In genomic region chr7:72574316-72574715, GRCm38 (mm10) we compare ENCODE assay signal across 25 mouse cellular contexts.
DNase-seq lines count a peak whose midpoint lies in the region; ATAC-seq and TF ChIP-seq lines count a peak whose summit lies in the region.
"Had no signal": no experiment of that assay in that cellular context is flagged by ENCODE, and none has a peak within 500 bp of the region (broad histone marks: within the 10 kb centered on the region; RNA-seq: fewer than 3 reads in every experiment).

No protein-coding gene starts in this region.

- H3K27ac ChIP-seq in forebrain, embryonic 14.5 days (ENCODE audit: low read depth, low read length) = no peak overlapping the region
- H3K27ac ChIP-seq in forebrain, embryonic 12.5 days = no peak overlapping the region
- no peak overlapping the region for H3K27ac ChIP-seq in liver, postnatal 0 days (ENCODE audit: low read depth)
- H3K27ac ChIP-seq in intestine, postnatal 0 days (ENCODE audit: low read depth, low read length) = no peak overlapping the region
- H3K27ac ChIP-seq: embryonic facial prominence, embryonic 12.5 days; gastrocnemius, adult 2 months; heart, embryonic 10.5 days; heart, embryonic 13.5 days; hindbrain, embryonic 14.5 days; hindbrain, postnatal 0 days had no signal

- TF ChIP-seq EP300 in liver, postnatal 0 days (IDR thresholded peaks at IDR 0.05; ENCODE audit: low read depth) = no peak

- peak; percentile 40; the same call in 1 of the 2 replicates for ATAC-seq in forebrain, embryonic 14.5 days
- ATAC-seq in forebrain, embryonic 12.5 days (ENCODE audit: low FRiP score) = no peak
- no peak for ATAC-seq in liver, postnatal 0 days
- no peak for ATAC-seq in intestine, postnatal 0 days
- ATAC-seq: hindbrain, postnatal 0 days; inflammation-experienced regulatory T-cells, adult 6 months; intestine, embryonic 16.5 days had no signal

- H3K4me3 ChIP-seq in forebrain, embryonic 14.5 days (ENCODE audit: low read depth, low read length) = no peak overlapping the region
- H3K4me3 ChIP-seq in forebrain, embryonic 12.5 days (replicated peaks) = no peak overlapping the region
- H3K4me3 ChIP-seq in liver, postnatal 0 days (ENCODE audit: low read depth, low read length) = no peak overlapping the region
- no peak overlapping the region for H3K4me3 ChIP-seq in intestine, postnatal 0 days (ENCODE audit: low read depth, low read length)
- H3K4me3 ChIP-seq: embryonic facial prominence, embryonic 12.5 days; erythroblast, embryonic 14.5 days; gastrocnemius, adult 2 months; heart, embryonic 10.5 days; heart, embryonic 13.5 days had no signal

- H3K9ac ChIP-seq in forebrain, embryonic 14.5 days (ENCODE audit: low read length) = no peak overlapping the region
- no peak overlapping the region for H3K9ac ChIP-seq in forebrain, embryonic 12.5 days
- no peak overlapping the region for H3K9ac ChIP-seq in liver, postnatal 0 days (replicated peaks)
- no peak overlapping the region for H3K9ac ChIP-seq in intestine, postnatal 0 days (ENCODE audit: low read depth, low read length)
- H3K9ac ChIP-seq: embryonic facial prominence, embryonic 12.5 days; heart, embryonic 13.5 days; hindbrain, embryonic 14.5 days had no signal

- no peak for TF ChIP-seq POLR2A in brain, embryonic 14.5 days (IDR thresholded peaks at IDR 0.05; ENCODE audit: borderline replicate concordance, extremely low read depth, insufficient read depth, insufficient read length, poor library complexity, severe bottlenecking)

- TF ChIP-seq CTCF in brain, embryonic 14.5 days (IDR thresholded peaks at IDR 0.05; ENCODE audit: borderline replicate concordance, extremely low read depth, insufficient read depth, insufficient read length) = no peak
- TF ChIP-seq CTCF in liver, postnatal 0 days (IDR thresholded peaks at IDR 0.05; ENCODE audit: low read depth) = no peak
- TF ChIP-seq CTCF in intestine, postnatal 0 days (IDR thresholded peaks at IDR 0.05; ENCODE audit: low read depth) = no peak

- no peak overlapping the region for H3K4me2 ChIP-seq in forebrain, embryonic 14.5 days (ENCODE audit: low read length)
- H3K4me2 ChIP-seq in forebrain, embryonic 12.5 days = no peak overlapping the region
- H3K4me2 ChIP-seq in liver, postnatal 0 days (ENCODE audit: low read depth, low read length) = no peak overlapping the region
- H3K4me2 ChIP-seq in intestine, postnatal 0 days (replicated peaks; ENCODE audit: low read depth) = no peak overlapping the region
- H3K4me2 ChIP-seq: embryonic facial prominence, embryonic 12.5 days; heart, embryonic 13.5 days; hindbrain, embryonic 14.5 days had no signal

- peak; percentile 59 for DNase-seq in forebrain, embryonic 14.5 days (ENCODE audit: low spot score)
- DNase-seq in NIH3T3 (ENCODE audit: low read depth) = peak; percentile 15
- peak; percentile 53 for DNase-seq in brain, embryonic 14.5 days (ENCODE audit: low read depth)
- no peak for DNase-seq in liver, postnatal 0 days
- DNase-seq: adrenal gland, adult 8-10 months; adrenal gland, postnatal 25 days; cerebellum, adult 18-20 months; cerebellum, adult 9-10 months; cerebellum, postnatal 14 days; gastrocnemius, adult 2 months; gastrocnemius, postnatal 14 days; heart, adult 18-20 months; heart, postnatal 14 days; heart, postnatal 4 days; kidney, adult 2 months had no signal

- WGBS in forebrain, embryonic 14.5 days = 57% methylated on average over 1 of the region's 1 CpGs
- 83% methylated on average over 1 of the region's 1 CpGs for WGBS in forebrain, embryonic 12.5 days
- WGBS in liver, postnatal 0 days (ENCODE audit: insufficient replicate concordance) = 77% methylated on average over 1 of the region's 1 CpGs
- WGBS in intestine, postnatal 0 days = 78% methylated on average over 1 of the region's 1 CpGs

- no peaks in the 10 kb centered on the region for H3K4me1 ChIP-seq in forebrain, embryonic 14.5 days (ENCODE audit: control insufficient read depth, insufficient read depth, low read length)
- H3K4me1 ChIP-seq in forebrain, embryonic 12.5 days = no peaks in the 10 kb centered on the region
- H3K4me1 ChIP-seq in liver, postnatal 0 days (ENCODE audit: insufficient read depth) = no peaks in the 10 kb centered on the region
- no peaks in the 10 kb centered on the region for H3K4me1 ChIP-seq in intestine, postnatal 0 days (replicated peaks; ENCODE audit: control insufficient read depth, insufficient read depth, low read length)
- H3K4me1 ChIP-seq: embryonic facial prominence, embryonic 12.5 days; heart, embryonic 10.5 days; heart, embryonic 13.5 days had no signal

- no peaks in the 10 kb centered on the region for H3K9me3 ChIP-seq in forebrain, embryonic 14.5 days (replicated peaks; ENCODE audit: control insufficient read depth, low read length)
- H3K9me3 ChIP-seq in forebrain, embryonic 12.5 days = no peaks in the 10 kb centered on the region
- no peaks in the 10 kb centered on the region for H3K9me3 ChIP-seq in liver, postnatal 0 days (ENCODE audit: low read length)
- H3K9me3 ChIP-seq in intestine, postnatal 0 days (ENCODE audit: control insufficient read depth) = no peaks in the 10 kb centered on the region
- H3K9me3 ChIP-seq: embryonic facial prominence, embryonic 12.5 days; heart, embryonic 10.5 days; heart, embryonic 13.5 days had no signal

- H3K36me3 ChIP-seq in forebrain, embryonic 14.5 days (ENCODE audit: control insufficient read depth, insufficient read depth, low read length) = no peaks in the 10 kb centered on the region
- no peaks in the 10 kb centered on the region for H3K36me3 ChIP-seq in forebrain, embryonic 12.5 days (replicated peaks)
- no peaks in the 10 kb centered on the region for H3K36me3 ChIP-seq in liver, postnatal 0 days (replicated peaks; ENCODE audit: insufficient read depth, low read length)
- no peaks in the 10 kb centered on the region for H3K36me3 ChIP-seq in intestine, postnatal 0 days (ENCODE audit: control insufficient read depth, insufficient read depth)
- H3K36me3 ChIP-seq: embryonic facial prominence, embryonic 12.5 days; heart, embryonic 10.5 days; heart, embryonic 13.5 days had no signal

- no peaks in the 10 kb centered on the region for H3K27me3 ChIP-seq in forebrain, embryonic 14.5 days (replicated peaks; ENCODE audit: control insufficient read depth, insufficient read depth, low read length)
- no peaks in the 10 kb centered on the region for H3K27me3 ChIP-seq in forebrain, embryonic 12.5 days
- no peaks in the 10 kb centered on the region for H3K27me3 ChIP-seq in liver, postnatal 0 days (ENCODE audit: insufficient read depth, low read length)
- no peaks in the 10 kb centered on the region for H3K27me3 ChIP-seq in intestine, postnatal 0 days (replicated peaks; ENCODE audit: control insufficient read depth, insufficient read depth, low read length)
- H3K27me3 ChIP-seq: embryonic facial prominence, embryonic 12.5 days; heart, embryonic 13.5 days had no signal
